Mouse (Mus musculus) stomach, embryonic 14.5 days (tissue): ENCODE results near the gene Bcl2l14. TPM values are rescaled to one million over a fixed set of nuclear protein-coding genes. Genes with fewer than 3 reads are reported as not detected.

ENCODE experiments used
- ATAC-seq: fragments of 200-750 bp; cut with Nextera tagmentation; 2 replicates; pipeline ENCODE4 v1.8.0; 2017; ENCODE audit warnings: low read depth, moderate TSS enrichment; ENCODE audit not compliant: insufficient number of reproducible peaks, insufficient read depth, low FRiP score
- H3K27ac ChIP-seq: fragments of 300-500 bp; sonication (generic); 2 replicates; pipeline ENCODE4 v1.5.1; 2014; ENCODE audit warnings: mild to moderate bottlenecking, low read length, moderate library complexity, mixed read lengths
- H3K27me3 ChIP-seq: fragments of 300-500 bp; sonication (generic); 2 replicates; pipeline ENCODE4 v1.6.1; 2014; ENCODE audit warnings: low read length, control low read depth, mixed read lengths; ENCODE audit not compliant: control insufficient read depth, insufficient read depth
- H3K36me3 ChIP-seq: fragments of 300-500 bp; sonication (generic); 2 replicates; pipeline ENCODE4 v1.6.1; 2014; ENCODE audit warnings: mild to moderate bottlenecking, control low read depth, low read length, moderate library complexity, mixed read lengths; ENCODE audit not compliant: control insufficient read depth, insufficient read depth
- H3K4me1 ChIP-seq: fragments of 300-500 bp; sonication (generic); 2 replicates; pipeline ENCODE4 v1.6.1; 2014; ENCODE audit warnings: low read length, control low read depth, mixed read lengths; ENCODE audit not compliant: control insufficient read depth, insufficient read depth
- H3K4me2 ChIP-seq: fragments of 300-500 bp; sonication (generic); replicated peaks from 2 replicates; pipeline ENCODE4 v1.6.1; 2014; ENCODE audit warnings: low read depth, low read length, control low read depth
- H3K4me3 ChIP-seq: fragments of 300-500 bp; sonication (generic); 2 replicates; pipeline ENCODE4 v1.5.1; 2014; ENCODE audit warnings: low read depth, low read length, control low read depth
- H3K9ac ChIP-seq: fragments of 300-500 bp; sonication (generic); replicated peaks from 2 replicates; pipeline ENCODE4 v1.6.1; 2014; ENCODE audit warnings: low read depth, mild to moderate bottlenecking, control low read depth, low read length, moderate library complexity, mixed read lengths
- H3K9me3 ChIP-seq: fragments of 300-500 bp; sonication (generic); 2 replicates; pipeline ENCODE4 v1.6.1; 2016; ENCODE audit warnings: low read depth, low read length, control low read depth; ENCODE audit not compliant: control insufficient read depth
- WGBS: fragments of 180-500 bp; shearing (Covaris S2); extraction: QIAGEN DNeasy Blood & Tissue Kit; methylation state at CpG from one replicate; pipeline ENCODE4 v1.1.7; 2014; 5-methylcytosine and 5-hydroxymethylcytosine counted together
- polyA plus RNA-seq: library from polyadenylated mRNA; unstranded; fragments of >200 nt; fragmentation: Nextera tagmentation; extraction: Ambion mirVana; gene quantifications from 2 replicates; pipeline ENCODE4 v1.2.1, GENCODE M21; 2014

Bcl2l14 gene
- polyA plus RNA-seq, 1 experiment from 2014 or later: 12.3 TPM

DNA sequence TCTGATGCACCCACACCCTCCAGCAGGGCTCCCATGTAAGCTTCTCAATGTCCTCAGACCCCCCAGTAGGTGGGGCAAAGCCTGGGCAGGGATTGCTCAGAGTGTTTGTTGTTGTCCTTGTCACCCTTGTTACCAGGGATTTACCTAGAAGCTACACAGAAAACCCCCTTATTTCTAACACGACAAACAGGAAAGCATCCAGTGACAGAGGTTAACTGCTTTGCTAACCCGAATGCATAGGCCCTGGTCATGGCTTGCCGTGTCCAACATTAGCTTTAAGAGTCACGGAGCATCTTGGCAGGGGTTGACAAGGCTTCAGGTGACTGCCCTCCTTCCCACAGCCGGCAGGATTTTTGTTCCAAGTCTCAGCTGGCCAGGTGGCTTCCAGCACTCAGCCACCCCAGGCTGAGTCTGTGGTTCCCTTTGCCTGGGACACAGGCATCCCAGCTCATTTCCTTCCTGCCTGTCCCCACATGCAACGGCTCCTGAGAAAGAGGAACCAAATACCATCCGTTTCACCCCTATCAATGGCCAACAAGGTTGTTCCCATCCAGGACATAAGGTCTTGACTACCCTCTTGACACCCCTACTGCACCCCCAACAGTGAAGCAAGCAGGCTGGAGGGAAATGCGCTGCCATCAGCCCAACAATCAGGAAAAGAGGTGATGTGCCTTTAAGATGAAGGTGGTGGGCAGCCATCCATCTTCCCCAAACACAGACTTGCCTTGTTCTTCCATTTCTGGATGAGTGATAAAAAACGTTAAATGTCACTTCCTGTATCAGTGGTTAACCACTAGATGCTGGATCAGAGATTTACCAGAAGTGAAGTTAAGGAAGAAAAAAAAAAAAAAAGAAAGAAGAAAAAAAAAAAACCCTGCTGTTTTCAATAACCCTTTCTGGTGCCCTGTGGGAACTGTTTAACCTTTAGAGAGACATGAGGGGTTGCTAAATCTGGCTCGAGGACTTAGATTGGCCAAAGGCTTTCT, 29.5 kb upstream of the Bcl2l14 start:
- no peak overlapping the region for H3K27ac ChIP-seq
- H3K9ac ChIP-seq: no peak overlapping the region
- H3K9me3 ChIP-seq: no peaks in the 10 kb centered on the region
- no peak overlapping the region for H3K4me3 ChIP-seq
- H3K36me3 ChIP-seq: no peaks in the 10 kb centered on the region
- no peak for ATAC-seq
- no peaks in the 10 kb centered on the region for H3K27me3 ChIP-seq
- no peaks in the 10 kb centered on the region for H3K4me1 ChIP-seq
- no peak overlapping the region for H3K4me2 ChIP-seq
- 64% methylated on average over 10 of the region's 10 CpGs for WGBS

DNA sequence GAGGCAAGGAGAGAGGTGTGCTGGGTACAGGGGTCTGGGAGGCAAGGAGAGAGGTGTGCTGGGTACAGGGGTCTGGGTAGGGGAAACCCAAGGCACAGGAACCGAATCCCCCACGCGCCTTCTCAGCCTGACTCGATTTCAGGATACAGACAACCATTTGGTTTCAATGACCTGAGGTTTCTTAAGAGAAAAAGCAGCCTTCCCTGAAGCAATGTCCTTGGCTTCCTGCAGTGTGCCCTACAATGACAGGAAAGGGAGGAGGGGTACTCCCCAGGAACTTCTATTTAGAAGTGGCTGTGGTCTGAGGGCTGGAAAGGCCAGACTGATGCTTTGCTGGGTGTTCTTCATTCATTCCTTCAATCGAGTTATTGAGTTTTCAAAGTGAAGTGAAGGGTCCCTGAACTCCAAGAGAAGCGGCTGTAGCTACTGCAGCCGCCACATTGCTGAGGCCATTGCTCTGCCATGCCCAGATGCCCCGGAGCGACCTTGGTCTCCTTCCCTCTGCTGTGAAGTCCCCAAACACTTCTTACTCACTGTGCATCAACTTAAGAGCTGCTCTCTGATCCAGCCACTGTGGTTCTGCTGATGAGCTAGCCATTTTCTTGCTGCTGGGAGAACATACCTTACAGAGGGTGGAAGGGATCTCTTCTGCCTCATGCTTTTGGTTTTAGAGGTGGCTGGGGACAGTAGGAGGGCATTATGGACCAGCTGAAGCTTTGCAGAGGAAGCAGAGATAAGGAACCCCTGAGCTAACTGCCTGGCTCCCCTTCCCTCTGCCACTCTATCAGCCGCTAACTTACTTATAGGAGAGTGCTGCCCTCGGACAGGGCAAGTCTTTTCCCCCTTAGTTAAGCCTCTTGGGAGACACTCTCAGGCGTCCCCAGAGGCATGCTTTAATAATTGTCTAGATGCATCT, 28.5 kb upstream of the Bcl2l14 start:
- no peak overlapping the region for H3K9ac ChIP-seq
- no peaks in the 10 kb centered on the region for H3K9me3 ChIP-seq
- ATAC-seq: no peak
- no peaks in the 10 kb centered on the region for H3K27me3 ChIP-seq
- H3K36me3 ChIP-seq: no peaks in the 10 kb centered on the region
- no peak overlapping the region for H3K4me2 ChIP-seq
- no peaks in the 10 kb centered on the region for H3K4me1 ChIP-seq
- H3K27ac ChIP-seq: no peak overlapping the region
- WGBS: 71% methylated on average over 12 of the region's 12 CpGs
- H3K4me3 ChIP-seq: no peak overlapping the region

DNA sequence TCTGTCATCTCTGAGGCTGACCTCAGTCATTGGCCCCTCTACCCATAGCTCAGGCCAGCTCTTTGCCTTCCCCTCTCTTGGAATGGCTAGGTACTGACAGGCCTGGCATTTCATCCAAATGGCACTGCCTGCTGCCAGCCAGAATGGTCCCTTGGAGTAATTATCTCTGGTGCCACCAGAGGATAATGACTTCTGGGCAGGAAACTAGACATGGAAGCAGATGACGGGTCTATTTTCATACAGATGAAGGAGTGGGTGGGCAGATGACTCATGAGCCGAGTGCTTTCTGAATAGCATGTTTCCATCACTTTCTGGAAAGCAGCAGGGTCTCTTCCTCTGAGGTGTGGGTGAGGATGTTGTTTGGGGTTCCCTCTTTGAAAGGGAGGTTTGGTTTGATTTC, 23.2 kb upstream of the Bcl2l14 start:
- ATAC-seq: no peak
- Histone ChIP-seq H3K36me3 (no peaks in the 10 kb centered on the region), H3K4me3 (no peak overlapping the region), H3K9me3 (no peaks in the 10 kb centered on the region), H3K27me3 (no peaks in the 10 kb centered on the region), H3K4me1 (no peaks in the 10 kb centered on the region), H3K9ac (no peak overlapping the region), H3K27ac (no peak overlapping the region), H3K4me2 (no peak overlapping the region)
- 70% methylated on average over 2 of the region's 2 CpGs for WGBS

DNA sequence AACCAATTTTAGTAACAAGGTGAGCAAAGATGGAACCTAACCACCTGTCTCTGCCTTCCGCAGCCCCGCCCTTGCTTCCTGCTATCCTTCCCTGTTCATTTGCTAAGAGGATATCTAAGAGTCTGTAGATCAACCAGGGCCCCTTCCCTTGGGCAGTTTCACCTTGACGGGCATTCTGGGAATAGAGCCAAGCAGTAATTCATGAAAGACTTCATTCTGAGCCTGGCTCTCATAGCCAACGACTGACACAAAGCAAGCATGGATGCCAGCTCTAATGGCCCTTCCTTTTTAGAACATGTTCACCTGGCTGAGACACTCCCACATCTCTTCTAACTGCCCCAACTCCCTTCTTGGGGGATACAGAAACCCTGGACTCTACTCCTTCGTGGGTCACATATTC, 18.9 kb upstream of the Bcl2l14 start:
- no peak overlapping the region for H3K27ac ChIP-seq
- no peak for ATAC-seq
- WGBS: 75% methylated on average over 5 of the region's 5 CpGs

DNA sequence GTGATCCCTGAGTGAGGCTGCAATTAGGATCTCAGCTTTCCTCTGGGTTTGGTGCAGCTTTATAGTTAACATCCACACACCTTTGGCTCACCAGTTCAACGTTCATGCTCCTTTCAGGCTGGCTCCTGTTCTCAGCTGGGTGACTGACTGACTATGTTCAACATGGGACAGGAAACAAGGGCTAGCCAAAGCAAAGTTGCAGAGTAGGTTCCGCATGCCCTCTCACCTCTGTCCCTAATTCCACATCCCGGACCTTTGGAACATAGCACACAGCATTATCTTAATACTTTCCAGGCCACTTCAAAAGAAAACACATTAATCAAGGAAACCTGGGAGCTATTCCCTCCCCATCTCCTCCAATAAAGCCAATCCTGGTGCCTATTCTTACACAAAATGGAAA, 18.3 kb upstream of the Bcl2l14 start:
- Histone ChIP-seq H3K4me1 (no peaks in the 10 kb centered on the region), H3K27ac (no peak overlapping the region), H3K4me2 (no peak overlapping the region), H3K9me3 (no peaks in the 10 kb centered on the region), H3K36me3 (no peaks in the 10 kb centered on the region), H3K4me3 (no peak overlapping the region), H3K9ac (no peak overlapping the region), H3K27me3 (no peaks in the 10 kb centered on the region)
- ATAC-seq: no peak
- WGBS: 67% methylated on average over 3 of the region's 3 CpGs

More for the DNA sequence above, 18.9 kb upstream of the Bcl2l14 start:
- no peak overlapping the region for H3K9ac ChIP-seq
- no peaks in the 10 kb centered on the region for H3K4me1 ChIP-seq
- no peaks in the 10 kb centered on the region for H3K9me3 ChIP-seq
- H3K27me3 ChIP-seq: no peaks in the 10 kb centered on the region
- no peak overlapping the region for H3K4me3 ChIP-seq
- no peaks in the 10 kb centered on the region for H3K36me3 ChIP-seq
- H3K4me2 ChIP-seq: no peak overlapping the region

DNA sequence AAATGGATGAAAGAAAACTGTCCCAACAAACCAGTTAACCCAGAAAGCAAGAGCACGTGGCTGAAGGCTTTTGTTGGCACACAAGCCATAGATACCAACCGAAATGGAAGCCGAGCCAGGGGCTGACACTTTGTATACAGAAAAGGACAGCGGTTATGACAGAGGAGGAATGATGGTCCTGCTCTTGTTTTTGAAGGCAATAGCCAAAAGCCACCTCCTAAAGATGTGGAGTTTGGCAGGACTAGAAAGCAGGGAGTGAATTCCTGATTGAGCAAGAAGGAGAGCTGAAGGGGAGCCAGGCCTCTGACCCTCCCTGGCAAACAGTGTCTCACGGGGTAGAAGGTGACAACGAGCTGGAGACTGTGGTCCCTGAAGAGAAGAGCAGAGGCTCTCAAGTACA, 14.7 kb upstream of the Bcl2l14 start:
- WGBS: 63% methylated on average over 6 of the region's 6 CpGs
- Histone ChIP-seq H3K4me3 (no peak overlapping the region), H3K27ac (no peak overlapping the region), H3K27me3 (no peaks in the 10 kb centered on the region), H3K9me3 (no peaks in the 10 kb centered on the region), H3K36me3 (no peaks in the 10 kb centered on the region), H3K9ac (no peak overlapping the region), H3K4me1 (no peaks in the 10 kb centered on the region), H3K4me2 (no peak overlapping the region)
- ATAC-seq: no peak

DNA sequence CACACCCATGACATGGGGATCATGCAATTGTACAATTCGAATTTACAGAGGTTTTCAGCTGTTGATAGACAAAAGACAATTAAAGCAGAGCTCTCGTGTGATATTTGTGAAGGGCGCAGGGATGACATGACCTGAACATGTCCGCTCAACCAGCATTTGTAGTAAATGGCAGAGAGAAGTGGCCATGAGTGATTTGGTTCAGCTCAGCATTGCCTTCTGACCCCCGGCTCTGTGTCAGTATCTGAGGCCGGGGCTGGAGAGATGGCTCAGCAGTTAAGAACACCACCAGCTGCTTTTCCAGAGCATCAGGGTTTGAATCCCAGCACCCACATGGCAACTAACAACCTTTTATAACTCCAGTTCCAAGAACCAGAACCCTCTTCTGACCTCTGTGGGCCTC, 10.2 kb upstream of the Bcl2l14 start:
- Histone ChIP-seq H3K9ac (no peak overlapping the region), H3K4me1 (no peaks in the 10 kb centered on the region), H3K27ac (no peak overlapping the region), H3K36me3 (no peaks in the 10 kb centered on the region), H3K9me3 (no peaks in the 10 kb centered on the region), H3K27me3 (no peaks in the 10 kb centered on the region), H3K4me3 (no peak overlapping the region), H3K4me2 (no peak overlapping the region)
- WGBS: 84% methylated on average over 6 of the region's 6 CpGs
- ATAC-seq: no peak

DNA sequence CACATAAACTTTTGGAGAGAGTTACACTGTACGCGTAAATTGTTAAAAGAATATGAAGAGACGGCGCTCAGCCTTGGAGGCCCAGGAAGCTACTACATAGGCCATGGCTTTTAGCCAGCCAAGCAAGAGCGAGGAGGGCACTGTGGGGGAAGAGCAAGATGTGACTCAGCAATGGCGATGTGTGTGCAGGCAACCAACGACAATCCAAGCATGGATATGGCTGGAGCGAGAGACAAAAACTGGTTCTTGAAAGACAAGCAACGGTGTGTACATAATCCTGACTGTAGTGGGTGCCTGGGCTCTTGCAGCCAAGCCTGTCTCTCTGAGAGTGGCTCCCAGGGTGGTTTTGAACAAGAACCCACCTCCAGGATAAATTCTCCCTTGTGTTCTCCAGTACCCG, 8.7 kb upstream of the Bcl2l14 start:
- H3K9me3 ChIP-seq: no peaks in the 10 kb centered on the region
- no peak overlapping the region for H3K27ac ChIP-seq
- no peaks in the 10 kb centered on the region for H3K4me1 ChIP-seq
- H3K36me3 ChIP-seq: no peaks in the 10 kb centered on the region
- no peak overlapping the region for H3K9ac ChIP-seq
- no peak overlapping the region for H3K4me2 ChIP-seq
- WGBS: 85% methylated on average over 10 of the region's 10 CpGs
- ATAC-seq: no peak
- no peak overlapping the region for H3K4me3 ChIP-seq
- no peaks in the 10 kb centered on the region for H3K27me3 ChIP-seq
